10 mouse cellular contexts compared by ENCODE assay signal in genomic region chr2:174342793-174343400, GRCm38 (mm10). TPM values are rescaled to one million over a fixed set of nuclear protein-coding genes. Genes with fewer than 3 reads are reported as not detected.
DNase-seq lines count a peak whose midpoint lies in the region; ATAC-seq and TF ChIP-seq lines count a peak whose summit lies in the region.
"Had no signal": no experiment of that assay in that cellular context is flagged by ENCODE, and none has a peak within 500 bp of the region (broad histone marks: within the 10 kb centered on the region; RNA-seq: fewer than 3 reads in every experiment).

No protein-coding gene starts in this region.

- H3K4me3 ChIP-seq in lung, embryonic 15.5 days, result no peak overlapping the region
- H3K4me3 ChIP-seq in hindbrain, postnatal 0 days (ENCODE audit: low read length), result no peak overlapping the region
- no peak overlapping the region for H3K4me3 ChIP-seq in neural tube, embryonic 15.5 days (replicated peaks)

- DNase-seq in heart, adult 11 months, result peak; percentile 93
- DNase-seq in heart, adult 9 months (ENCODE audit: low spot score in 2 of 2), result no peak
- DNase-seq in lung, postnatal 36 days, result no peak
- DNase-seq in hindbrain, postnatal 0 days (ENCODE audit: low spot score), result no peak
- DNase-seq in thymus, postnatal 14 days, result no peak
- DNase-seq in layer of hippocampus, postnatal 10 days (ENCODE audit: low spot score in 2 of 2), result no peak
- DNase-seq: thymus, postnatal 4 days had no signal

- H3K9ac ChIP-seq in lung, embryonic 15.5 days, result no peak overlapping the region; the same call in 1 of the 2 replicates
- H3K9ac ChIP-seq in hindbrain, postnatal 0 days (replicated peaks; ENCODE audit: low read length), result no peak overlapping the region
- H3K9ac ChIP-seq in neural tube, embryonic 15.5 days (replicated peaks), result no peak overlapping the region

- ATAC-seq in lung, embryonic 15.5 days (ENCODE audit: borderline replicate concordance, extremely low read depth, low FRiP score, low TSS enrichment), result no peak
- ATAC-seq in hindbrain, postnatal 0 days, result no peak
- no peak for ATAC-seq in neural tube, embryonic 15.5 days (ENCODE audit: low FRiP score)
- ATAC-seq: CD4-positive, CD25-positive, alpha-beta regulatory T cell, adult 4 months had no signal

- H3K36me3 ChIP-seq in lung, embryonic 15.5 days, result peaks cover 43% of the 10 kb centered on the region
- H3K36me3 ChIP-seq in hindbrain, postnatal 0 days (ENCODE audit: insufficient read depth, low read length), result peaks cover 26% of the 10 kb centered on the region
- H3K36me3 ChIP-seq in neural tube, embryonic 15.5 days, result peaks cover 36% of the 10 kb centered on the region

- H3K27me3 ChIP-seq in lung, embryonic 15.5 days, result no peaks in the 10 kb centered on the region
- no peaks in the 10 kb centered on the region for H3K27me3 ChIP-seq in hindbrain, postnatal 0 days (ENCODE audit: insufficient read depth, low read length)
- no peaks in the 10 kb centered on the region for H3K27me3 ChIP-seq in neural tube, embryonic 15.5 days (replicated peaks)

- peak overlapping the region; percentile 79 for H3K27ac ChIP-seq in lung, embryonic 15.5 days
- peak overlapping the region; percentile 64; the same call in 1 of the 2 replicates for H3K27ac ChIP-seq in hindbrain, postnatal 0 days
- H3K27ac ChIP-seq in neural tube, embryonic 15.5 days (replicated peaks), result peak overlapping the region; percentile 72

- no peaks in the 10 kb centered on the region for H3K9me3 ChIP-seq in lung, embryonic 15.5 days
- no peaks in the 10 kb centered on the region for H3K9me3 ChIP-seq in hindbrain, postnatal 0 days (ENCODE audit: low read length)
- H3K9me3 ChIP-seq in neural tube, embryonic 15.5 days (replicated peaks), result no peaks in the 10 kb centered on the region

- 54% methylated on average over 8 of the region's 8 CpGs for WGBS in lung, embryonic 15.5 days
- WGBS in hindbrain, postnatal 0 days, result 25% methylated on average over 8 of the region's 8 CpGs
- WGBS in neural tube, embryonic 15.5 days, result 44% methylated on average over 8 of the region's 8 CpGs

- H3K4me2 ChIP-seq in lung, embryonic 15.5 days, result no peak overlapping the region
- H3K4me2 ChIP-seq in hindbrain, postnatal 0 days (ENCODE audit: low read depth, low read length), result no peak overlapping the region
- H3K4me2 ChIP-seq in neural tube, embryonic 15.5 days, result peak overlapping the region; percentile 3; the same call in 1 of the 2 replicates

- no peak for TF ChIP-seq CTCF in hindbrain, postnatal 0 days (IDR thresholded peaks at IDR 0.05; ENCODE audit: low read depth)

- H3K4me1 ChIP-seq in lung, embryonic 15.5 days, result peaks cover 66% of the 10 kb centered on the region
- H3K4me1 ChIP-seq in hindbrain, postnatal 0 days (ENCODE audit: insufficient read depth, low read length), result peaks cover 16% of the 10 kb centered on the region
- H3K4me1 ChIP-seq in neural tube, embryonic 15.5 days, result peaks cover 62% of the 10 kb centered on the region

RNA-seq across cellular contexts. Expression of gene Gm20721, which starts 3.6 kb away (rescaled TPM):
- 25.3 and 26.4 TPM in 2 replicates for polyA plus RNA-seq in lung, embryonic 15.5 days (2015; fragmentation: Nextera tagmentation; extraction: Ambion mirVana)
- total RNA-seq in hindbrain, postnatal 0 days (2014; rRNA removed), result not detected in 2 replicates
- polyA plus RNA-seq in hindbrain, postnatal 0 days (2015; fragmentation: Nextera tagmentation; extraction: Ambion mirVana), result 13.4 and 19.4 TPM in 2 replicates
- 17.0 and 19.8 TPM in 2 replicates for polyA plus RNA-seq in neural tube, embryonic 15.5 days (2015; fragmentation: Nextera tagmentation; extraction: Ambion mirVana)
- total RNA-seq in layer of hippocampus, postnatal 10 days (2021), result 1 to 10 TPM; 1.3 to 1.9 TPM

RNA-seq across cellular contexts. Expression of gene Gnas, which starts 58.8 kb away (rescaled TPM):
- 2,028 and 2,095 TPM in 2 replicates for polyA plus RNA-seq in lung, embryonic 15.5 days (2015; fragmentation: Nextera tagmentation; extraction: Ambion mirVana)
- 1,738 and 1,782 TPM in 2 replicates for total RNA-seq in hindbrain, postnatal 0 days (2014; rRNA removed)
- polyA plus RNA-seq in hindbrain, postnatal 0 days (2015; fragmentation: Nextera tagmentation; extraction: Ambion mirVana), result 1,873 and 1,902 TPM in 2 replicates
- 1,725 and 1,770 TPM in 2 replicates for polyA plus RNA-seq in neural tube, embryonic 15.5 days (2015; fragmentation: Nextera tagmentation; extraction: Ambion mirVana)
- 1,000 to 10,000 TPM; 1,824 to 1,870 TPM for total RNA-seq in layer of hippocampus, postnatal 10 days (2021)
